Mouse (Mus musculus): Measurements from ENCODE around the gene Pif1.

Pif1 gene

GRCm38 (mm10) chr9:65640838-65641410 is 54.0 kb downstream of the Pif1 start:
- no peak for DNase-seq

GRCm38 (mm10) chr9:65641446-65642052 is 54.6 kb downstream of the Pif1 start:
- DNase-seq, result no peak

- no peak for DNase-seq
Measured at GRCm38 (mm10) chr9:65642546-65642945, 55.6 kb downstream of the Pif1 start.

GRCm38 (mm10) chr9:65644960-65645359 is 58.0 kb downstream of the Pif1 start:
- DNase-seq, result no peak

Measured in lung, postnatal 36 days (tissue).